Mouse (Mus musculus) retina, embryonic 14.5 days (tissue): ENCODE results near the gene Srprb.
"Not testable (repeated sequence)": the region's sequence is repeated elsewhere in the genome, so short reads cannot be mapped to it uniquely, and the experiment has no call there.

ENCODE experiments used
- DNase-seq: peaks from one replicate; pipeline ENCODE4 v3.0.0-alpha.2; 2015; ENCODE audit warnings: low spot score

Gene Srprb

GRCm38 (mm10) chr9:103208802-103209423 lies 7.0 kb upstream of the Srprb start:
- no peak for DNase-seq

GRCm38 (mm10) chr9:103207846-103208245 lies 5.9 kb upstream of the Srprb start:
- DNase-seq: peak; percentile 89

GRCm38 (mm10) chr9:103205786-103206185 lies 3.8 kb upstream of the Srprb start:
- no peak for DNase-seq

GRCm38 (mm10) chr9:103188416-103188815 lies 13.5 kb downstream of the Srprb start:
- DNase-seq: no peak

GRCm38 (mm10) chr9:103186747-103187146 lies 15.2 kb downstream of the Srprb start:
- no peak for DNase-seq

GRCm38 (mm10) chr9:103185946-103186345 lies 16.0 kb downstream of the Srprb start:
- no peak for DNase-seq

- no peak for DNase-seq
Observed at GRCm38 (mm10) chr9:103184855-103185254, 17.1 kb downstream of the Srprb start.

GRCm38 (mm10) chr9:103181886-103182285 lies 20.1 kb downstream of the Srprb start:
- no peak for DNase-seq

- DNase-seq: peak; percentile 89
Observed at GRCm38 (mm10) chr9:103180807-103181565, 21.0 kb downstream of the Srprb start.

GRCm38 (mm10) chr9:103180303-103180702 lies 21.6 kb downstream of the Srprb start:
- no peak for DNase-seq

GRCm38 (mm10) chr9:103175692-103176091 lies 26.2 kb downstream of the Srprb start:
- no peak for DNase-seq

GRCm38 (mm10) chr9:103174771-103175519 lies 27.0 kb downstream of the Srprb start:
- peak; percentile 62 for DNase-seq

GRCm38 (mm10) chr9:103168771-103169170 lies 33.2 kb downstream of the Srprb start:
- no peak for DNase-seq

GRCm38 (mm10) chr9:103168046-103168445 lies 33.9 kb downstream of the Srprb start:
- DNase-seq: peak; percentile 48

GRCm38 (mm10) chr9:103163806-103164205 lies 38.1 kb downstream of the Srprb start:
- no peak for DNase-seq

GRCm38 (mm10) chr9:103155158-103155557 lies 46.8 kb downstream of the Srprb start:
- not testable (repeated sequence) for DNase-seq

- DNase-seq: no peak
Observed at GRCm38 (mm10) chr9:103154568-103154967, 47.4 kb downstream of the Srprb start.

- no peak for DNase-seq
Observed at GRCm38 (mm10) chr9:103153286-103153685, 48.7 kb downstream of the Srprb start.

- DNase-seq: no peak
Observed at GRCm38 (mm10) chr9:103149074-103149799, 52.7 kb downstream of the Srprb start.

- DNase-seq: no peak
Observed at GRCm38 (mm10) chr9:103147103-103147502, 54.8 kb downstream of the Srprb start.

GRCm38 (mm10) chr9:103146703-103147102 lies 55.2 kb downstream of the Srprb start:
- no peak for DNase-seq

- no peak for DNase-seq
Observed at GRCm38 (mm10) chr9:103146257-103146656, 55.7 kb downstream of the Srprb start.
